ENCODE assay signal across 19 mouse cellular contexts in genomic region chr15:96257781-96258180, GRCm38 (mm10). TPM values are rescaled to one million over a fixed set of nuclear protein-coding genes. Genes with fewer than 3 reads are reported as not detected.
DNase-seq lines count a peak whose midpoint lies in the region; ATAC-seq and TF ChIP-seq lines count a peak whose summit lies in the region.
"Had no signal": no experiment of that assay in that cellular context is flagged by ENCODE, and none has a peak within 500 bp of the region (broad histone marks: within the 10 kb centered on the region; RNA-seq: fewer than 3 reads in every experiment).

No protein-coding gene starts in this region.

- no peak for TF ChIP-seq CTCF in heart, adult 2 months (IDR thresholded peaks at IDR 0.05)
- no peak for TF ChIP-seq CTCF in lung, embryonic 14.5 days (IDR thresholded peaks at IDR 0.05; ENCODE audit: low read depth)

- WGBS in heart, embryonic 13.5 days: 61% methylated on average over 5 of the region's 5 CpGs
- WGBS in heart, adult 2 months: 73% methylated on average over 5 of the region's 5 CpGs
- WGBS in lung, embryonic 14.5 days: 66% methylated on average over 5 of the region's 5 CpGs
- 65% methylated on average over 5 of the region's 5 CpGs for WGBS in limb, embryonic 12.5 days
- 73% methylated on average over 5 of the region's 5 CpGs for WGBS in hindbrain, embryonic 10.5 days

- peak overlapping the region; percentile 8; the same call in 1 of the 2 replicates for H3K4me3 ChIP-seq in heart, embryonic 13.5 days
- H3K4me3 ChIP-seq in heart, adult 2 months: no peak overlapping the region
- H3K4me3 ChIP-seq in lung, embryonic 14.5 days (ENCODE audit: low read depth, low read length): no peak overlapping the region
- H3K4me3 ChIP-seq in limb, embryonic 12.5 days (replicated peaks): no peak overlapping the region
- no peak overlapping the region for H3K4me3 ChIP-seq in hindbrain, embryonic 10.5 days
- H3K4me3 ChIP-seq: embryonic facial prominence, embryonic 15.5 days; forebrain, embryonic 15.5 days; gastrocnemius, adult 2 months; liver, embryonic 15.5 days; midbrain, embryonic 12.5 days had no signal

- peak overlapping the region; percentile 44 for H3K4me2 ChIP-seq in heart, embryonic 13.5 days
- H3K4me2 ChIP-seq in lung, embryonic 14.5 days: peak overlapping the region; percentile 12; the same call in 1 of the 2 replicates
- peak overlapping the region; percentile 34 for H3K4me2 ChIP-seq in limb, embryonic 12.5 days
- H3K4me2 ChIP-seq: embryonic facial prominence, embryonic 15.5 days; forebrain, embryonic 15.5 days; liver, embryonic 15.5 days; midbrain, embryonic 12.5 days had no signal

- H3K27ac ChIP-seq in heart, embryonic 13.5 days (replicated peaks): no peak overlapping the region
- no peak overlapping the region for H3K27ac ChIP-seq in heart, adult 2 months
- no peak overlapping the region for H3K27ac ChIP-seq in lung, embryonic 14.5 days (ENCODE audit: low read depth)
- no peak overlapping the region for H3K27ac ChIP-seq in limb, embryonic 12.5 days
- H3K27ac ChIP-seq in hindbrain, embryonic 10.5 days: no peak overlapping the region
- H3K27ac ChIP-seq: embryonic facial prominence, embryonic 15.5 days; forebrain, embryonic 15.5 days; gastrocnemius, adult 2 months; liver, embryonic 15.5 days; midbrain, embryonic 12.5 days had no signal

- no peaks in the 10 kb centered on the region for H3K36me3 ChIP-seq in heart, embryonic 13.5 days
- no peaks in the 10 kb centered on the region for H3K36me3 ChIP-seq in heart, adult 2 months (ENCODE audit: control insufficient read depth, insufficient read depth, low read length)
- no peaks in the 10 kb centered on the region for H3K36me3 ChIP-seq in lung, embryonic 14.5 days (ENCODE audit: insufficient read depth)
- no peaks in the 10 kb centered on the region for H3K36me3 ChIP-seq in limb, embryonic 12.5 days
- no peaks in the 10 kb centered on the region; the same call in 1 of the 2 replicates for H3K36me3 ChIP-seq in hindbrain, embryonic 10.5 days
- H3K36me3 ChIP-seq: embryonic facial prominence, embryonic 15.5 days; forebrain, embryonic 15.5 days; liver, embryonic 15.5 days; midbrain, embryonic 12.5 days had no signal

- no peak for TF ChIP-seq POLR2A in heart, adult 2 months (IDR thresholded peaks at IDR 0.05; ENCODE audit: insufficient read depth, low read depth, low read length)

- H3K79me2 ChIP-seq in heart, adult 2 months (replicated peaks; ENCODE audit: control insufficient read depth, insufficient read depth, low read length): no peaks in the 10 kb centered on the region

- H3K4me1 ChIP-seq in heart, embryonic 13.5 days: peaks cover 16% of the 10 kb centered on the region
- no peaks in the 10 kb centered on the region; the same call in 1 of the 2 replicates for H3K4me1 ChIP-seq in heart, adult 2 months (ENCODE audit: control insufficient read depth, insufficient read depth, low read length)
- no peaks in the 10 kb centered on the region for H3K4me1 ChIP-seq in lung, embryonic 14.5 days (ENCODE audit: insufficient read depth)
- H3K4me1 ChIP-seq in limb, embryonic 12.5 days (replicated peaks): peaks cover 10% of the 10 kb centered on the region; the same call in 1 of the 2 replicates
- peaks cover 14% of the 10 kb centered on the region for H3K4me1 ChIP-seq in hindbrain, embryonic 10.5 days (replicated peaks)
- H3K4me1 ChIP-seq: liver, embryonic 15.5 days had no signal

- no peak for DNase-seq in heart, adult 2 months
- DNase-seq in lung, embryonic 14.5 days: no peak
- DNase-seq in lung, postnatal 14 days: no peak
- peak; percentile 61 to 76 for DNase-seq in thymus, postnatal 36 days
- DNase-seq in spleen, adult 18-20 months: no peak
- DNase-seq in hindbrain, embryonic 10.5 days (ENCODE audit: low spot score): no peak
- DNase-seq: cerebellum, adult 11 months; cerebellum, postnatal 36 days; gastrocnemius, adult 2 months; kidney, adult 9 months; layer of hippocampus, adult 9-11 months; lung, postnatal 4 days; right cerebral cortex, postnatal 25 days had no signal

- no peak overlapping the region for H3K9ac ChIP-seq in heart, embryonic 13.5 days
- no peak overlapping the region for H3K9ac ChIP-seq in heart, adult 2 months (ENCODE audit: low read depth, low read length)
- H3K9ac ChIP-seq in lung, embryonic 14.5 days: no peak overlapping the region
- no peak overlapping the region for H3K9ac ChIP-seq in limb, embryonic 12.5 days (replicated peaks)
- H3K9ac ChIP-seq: embryonic facial prominence, embryonic 15.5 days; forebrain, embryonic 15.5 days; liver, embryonic 15.5 days; midbrain, embryonic 12.5 days had no signal

- no peak for ATAC-seq in heart, embryonic 13.5 days (ENCODE audit: extremely low read depth, insufficient number of reproducible peaks, low FRiP score, low TSS enrichment)
- no peak for ATAC-seq in lung, embryonic 14.5 days (ENCODE audit: insufficient read depth)
- ATAC-seq in limb, embryonic 12.5 days (ENCODE audit: insufficient number of reproducible peaks, insufficient read depth, low FRiP score, low TSS enrichment, low read depth): no peak
- ATAC-seq: forebrain, embryonic 15.5 days had no signal

- H3K27me3 ChIP-seq in heart, embryonic 13.5 days (replicated peaks): no peaks in the 10 kb centered on the region
- H3K27me3 ChIP-seq in heart, adult 2 months (ENCODE audit: control insufficient read depth, insufficient read depth, low read length): no peaks in the 10 kb centered on the region
- no peaks in the 10 kb centered on the region for H3K27me3 ChIP-seq in lung, embryonic 14.5 days (ENCODE audit: insufficient read depth, low read length)
- H3K27me3 ChIP-seq in limb, embryonic 12.5 days: 0 out of 2 replicates have a peak, but pooled peaks cover 4% of the 10 kb centered on the region
- no peaks in the 10 kb centered on the region for H3K27me3 ChIP-seq in hindbrain, embryonic 10.5 days (ENCODE audit: insufficient read depth, poor library complexity, severe bottlenecking)
- H3K27me3 ChIP-seq: embryonic facial prominence, embryonic 15.5 days; forebrain, embryonic 15.5 days; midbrain, embryonic 12.5 days had no signal

- intact Hi-C loops in heart, adult 2 months (cut with DNase I): no loop called here

- TF ChIP-seq EP300 in heart, adult 2 months (IDR thresholded peaks at IDR 0.05; ENCODE audit: insufficient read depth, low read depth, low read length): no peak

- peaks cover 28% of the 10 kb centered on the region for H3K9me3 ChIP-seq in heart, embryonic 13.5 days
- H3K9me3 ChIP-seq in lung, embryonic 14.5 days (ENCODE audit: low read depth, low read length): peaks cover 18% of the 10 kb centered on the region; the same call in 1 of the 2 replicates
- H3K9me3 ChIP-seq in limb, embryonic 12.5 days: peaks cover 23% of the 10 kb centered on the region
- peaks cover 20% of the 10 kb centered on the region for H3K9me3 ChIP-seq in hindbrain, embryonic 10.5 days
- H3K9me3 ChIP-seq: liver, embryonic 15.5 days had no signal

RNA-seq across cellular contexts. Expression of gene Arid2, which starts 29.5 kb away (rescaled TPM):
- 12.1 and 14.1 TPM in 2 replicates for polyA plus RNA-seq in heart, embryonic 13.5 days (2015; fragmentation: Nextera tagmentation; extraction: Ambion mirVana)
- 10 to 100 TPM; 20.1 to 21.1 TPM for total RNA-seq in heart, adult 2 months (2021)
- 8.0 and 13.7 TPM in 2 replicates for polyA plus RNA-seq in heart, adult 2 months (2012; rRNA removed)
- 30.3 and 31.6 TPM in 2 replicates for polyA plus RNA-seq in lung, embryonic 14.5 days (2014; fragmentation: Nextera tagmentation; extraction: Ambion mirVana)
- 35.6 and 36.5 TPM in 2 replicates for polyA plus RNA-seq in limb, embryonic 12.5 days (2016; fragmentation: Nextera tagmentation; extraction: Ambion mirVana)
- 25.6 and 27.4 TPM in 2 replicates for polyA plus RNA-seq in hindbrain, embryonic 10.5 days (2016; fragmentation: Nextera tagmentation; extraction: Ambion mirVana)

Comparison
In these comparisons a context has a peak if more than half of its experiments do, and no peak if none do; other contexts are left out.
1. DNase-seq: peak in thymus, postnatal 36 days (2 of 2); none in heart, adult 2 months (0 of 2), lung, embryonic 14.5 days (single experiment), lung, postnatal 14 days (single experiment), spleen, adult 18-20 months (0 of 2) and hindbrain, embryonic 10.5 days (single experiment).
2. Peak in every context shown above with its lines, with median percentiles within 50 percentile points of each other: H3K4me2 ChIP-seq.